Mouse (Mus musculus) monocyte, adult 5-6 weeks (primary cell): ENCODE data around the gene Ppp4r3a. TPM values are rescaled to one million over a fixed set of nuclear protein-coding genes. Genes with fewer than 3 reads are reported as not detected.
A peak's percentile ranks its signal among the peaks of the same experiment; 100 is the strongest.
"Not testable (repeated sequence)": the region's sequence is repeated elsewhere in the genome, so short reads cannot be mapped to it uniquely, and the experiment has no call there.

ENCODE experiments used
- ATAC-seq: fragments of 153-309, 156-312 bp; replicated peaks from 2 replicates; pipeline ENCODE4 v1.8.0; 2017; ENCODE audit warnings: mild to moderate bottlenecking; ENCODE audit not compliant: low TSS enrichment, insufficient number of reproducible peaks, severe bottlenecking, poor library complexity, low FRiP score
- total RNA-seq: library from RNA; stranded (forward); fragments of 200-1000, 200-491, 200-594 nt; gene quantifications from 3 replicates; pipeline ENCODE4 v1.2.3, GENCODE M21; 2017

Gene Ppp4r3a
- total RNA-seq, 1 experiment from 2014 or later = 215 TPM

DNA sequence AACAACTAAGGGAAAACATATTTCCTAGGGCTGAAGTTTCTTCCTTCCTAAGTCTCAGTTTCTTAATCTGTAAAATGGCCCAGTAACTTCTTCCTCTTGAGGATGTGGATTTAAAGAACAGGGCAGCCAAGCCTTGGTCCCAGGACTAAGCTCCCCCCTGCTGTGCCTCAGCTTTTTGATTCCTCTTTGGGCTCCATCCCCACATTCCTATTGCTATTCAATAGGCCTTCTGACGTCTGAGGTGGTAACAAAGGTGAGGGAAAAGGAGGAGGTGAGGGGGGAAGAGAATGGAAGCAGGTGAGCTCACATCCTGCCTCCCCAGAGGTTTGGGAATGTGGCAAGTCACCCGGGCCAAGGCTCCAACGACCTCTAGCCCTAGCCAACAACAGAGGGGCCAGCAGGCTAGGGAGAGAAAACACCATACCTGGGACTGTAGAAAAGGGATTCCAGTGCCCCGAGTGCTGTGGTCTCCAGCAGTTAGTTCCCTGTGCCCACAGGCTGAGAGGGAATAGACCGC is 67.0 kb downstream of the Ppp4r3a start:
- no peak for ATAC-seq

GRCm38 (mm10) chr12:101015926-101016325 is 67.6 kb downstream of the Ppp4r3a start:
- ATAC-seq = peak; percentile 38; the same call in 1 of the 2 replicates

DNA sequence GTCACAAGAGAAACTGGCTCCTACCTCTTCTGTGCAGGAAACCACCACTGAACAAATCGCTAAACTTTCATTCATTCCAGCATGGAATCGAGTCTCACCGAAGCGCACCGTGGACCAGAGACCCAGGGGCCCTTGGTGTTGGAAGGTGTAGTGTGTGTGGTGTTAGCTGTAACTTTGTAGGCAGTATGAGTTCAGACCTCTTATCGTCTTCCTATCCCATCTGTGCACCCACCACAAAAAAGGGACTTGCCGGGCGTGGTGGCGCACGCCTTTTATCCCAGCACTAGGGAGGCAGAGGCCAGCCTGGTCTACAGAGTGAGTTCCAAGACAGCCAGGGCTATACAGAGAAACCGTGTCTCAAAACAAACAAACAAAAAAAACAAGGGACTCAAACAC is 68.3 kb downstream of the Ppp4r3a start:
- no peak for ATAC-seq

DNA sequence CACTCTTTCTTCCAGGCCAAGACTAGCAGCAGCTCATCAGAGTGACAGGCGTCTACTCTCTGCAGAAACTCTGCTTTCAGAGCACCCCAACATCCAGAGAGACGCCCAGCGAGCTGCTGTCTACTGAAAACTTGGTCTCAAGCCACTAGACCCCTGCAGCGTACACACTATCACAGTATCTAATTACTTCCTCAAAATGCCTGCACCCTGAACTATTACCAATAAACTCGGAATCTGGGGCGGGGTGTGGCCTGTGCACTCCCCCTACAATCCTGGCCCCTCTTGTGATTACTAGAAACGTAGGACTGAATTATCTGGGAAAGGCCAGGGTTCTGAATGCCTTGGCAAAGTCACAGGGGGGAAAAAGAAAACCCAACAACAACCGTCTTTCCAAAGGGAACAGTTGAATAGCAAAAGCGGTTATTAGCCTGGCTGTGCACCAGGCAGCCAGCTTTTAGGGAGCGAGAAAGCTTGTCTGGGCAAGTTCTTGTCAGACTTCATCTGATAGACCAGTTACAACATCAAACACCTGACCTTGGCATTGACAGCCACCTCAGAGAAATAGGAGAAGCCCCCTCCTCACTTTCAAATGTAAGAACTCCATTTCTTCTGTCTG is 68.8 kb downstream of the Ppp4r3a start:
- ATAC-seq = no peak

DNA sequence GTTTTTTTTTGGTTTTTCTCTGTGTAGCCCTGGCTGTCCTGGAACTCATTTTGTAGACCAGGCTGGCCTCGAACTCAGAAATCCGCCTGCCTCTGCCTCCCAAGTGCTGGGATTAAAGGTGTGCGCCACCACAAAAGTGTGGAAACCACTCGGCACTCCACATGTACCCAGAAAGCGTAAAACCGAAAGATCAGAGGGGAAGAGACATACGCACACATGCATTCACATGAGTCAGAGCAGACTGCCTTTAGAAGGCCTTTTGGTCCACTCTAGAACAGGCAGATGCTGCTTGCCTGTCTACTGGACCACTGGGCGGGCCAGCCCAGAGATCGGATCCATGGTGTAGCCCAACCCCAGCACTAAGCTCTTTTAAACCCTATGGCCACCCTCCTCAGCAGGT is 69.8 kb downstream of the Ppp4r3a start:
- not testable (repeated sequence) for ATAC-seq

- no peak for ATAC-seq
Observed at GRCm38 (mm10) chr12:101013078-101013665, 70.3 kb downstream of the Ppp4r3a start.

DNA sequence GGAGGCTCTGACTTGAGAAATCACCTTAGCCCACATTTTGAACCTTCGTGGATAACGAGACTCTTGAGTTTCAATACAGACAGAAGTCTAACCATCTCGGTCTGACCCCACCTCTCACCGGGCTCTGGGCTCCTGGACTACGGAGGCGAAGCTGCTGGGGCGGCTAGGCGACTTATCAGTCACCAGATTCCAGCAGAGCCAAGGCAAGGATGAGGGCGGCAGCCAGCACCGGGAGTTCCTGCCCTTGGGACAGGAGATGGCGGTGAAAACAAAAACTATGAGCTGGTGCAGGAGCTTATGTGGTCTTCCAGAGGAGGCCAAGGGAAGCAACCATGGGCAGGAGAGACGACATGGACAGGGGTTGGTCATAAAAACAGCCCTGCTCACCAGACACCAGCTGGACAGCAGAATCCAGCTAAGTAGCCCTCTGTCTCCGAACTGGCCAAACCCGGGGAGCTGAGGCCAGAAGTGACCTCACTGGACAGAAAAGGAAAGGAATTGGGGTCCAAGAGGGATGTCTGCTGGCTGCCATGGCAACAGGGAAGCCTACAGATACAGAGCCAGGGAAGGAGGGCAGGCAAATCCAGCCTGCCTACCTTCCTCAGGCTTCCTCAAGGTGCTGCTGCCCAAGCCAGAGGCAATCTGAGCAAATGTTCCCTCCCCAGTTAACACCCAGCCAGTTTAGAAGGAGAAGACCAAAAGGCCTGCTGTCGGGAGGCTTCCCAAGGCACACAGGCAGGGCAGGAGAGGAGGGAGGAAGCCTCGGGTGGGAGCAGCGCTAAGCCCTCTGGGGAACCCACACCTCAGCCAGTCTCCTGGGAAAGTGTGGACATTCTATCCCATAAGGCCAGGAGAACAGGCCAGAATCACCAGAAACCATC is 71.1 kb downstream of the Ppp4r3a start:
- no peak for ATAC-seq

DNA sequence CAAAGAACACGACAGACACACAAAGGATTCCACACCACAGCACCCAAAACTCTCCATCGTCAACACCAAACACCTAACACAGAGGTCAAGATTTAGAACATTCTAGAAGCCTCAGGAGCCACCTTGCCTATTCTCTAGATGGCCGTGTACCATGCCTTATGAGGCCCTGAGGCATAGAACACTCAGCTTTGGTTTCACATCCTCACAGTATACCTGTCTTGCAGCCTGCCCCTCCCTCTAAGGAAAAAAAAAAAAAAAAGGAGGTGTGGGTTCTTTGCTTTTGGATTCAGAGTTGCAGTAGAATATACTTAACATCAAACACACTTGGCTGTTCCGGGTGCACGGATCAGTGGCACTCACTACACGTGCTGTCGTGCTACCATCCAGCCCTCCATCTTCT is 72.5 kb downstream of the Ppp4r3a start:
- no peak for ATAC-seq

- ATAC-seq = peak; percentile 33; the same call in 1 of the 2 replicates
Observed at GRCm38 (mm10) chr12:101010148-101010920, 73.2 kb downstream of the Ppp4r3a start.

DNA sequence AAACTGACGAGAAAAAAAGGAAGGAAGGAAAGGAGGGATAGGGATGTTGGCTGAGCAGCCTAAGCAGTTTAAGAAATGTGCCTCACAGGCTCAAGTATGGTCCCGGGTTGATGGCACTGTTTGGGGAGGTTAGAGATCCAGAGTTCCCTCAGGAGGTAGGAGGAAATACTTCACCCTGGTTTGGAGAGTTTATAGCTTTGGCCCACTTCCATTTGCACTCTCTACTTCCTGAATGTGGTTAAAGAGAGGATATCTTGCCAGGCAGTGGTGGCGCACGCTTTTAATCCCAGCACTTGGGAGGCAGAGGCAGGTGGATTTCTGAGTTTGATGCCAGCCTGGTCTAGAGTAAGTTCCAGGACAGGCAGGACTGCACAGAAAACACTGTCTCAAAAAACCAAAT is 74.3 kb downstream of the Ppp4r3a start:
- no peak for ATAC-seq

GRCm38 (mm10) chr12:101008648-101009047 is 74.9 kb downstream of the Ppp4r3a start:
- ATAC-seq = no peak

GRCm38 (mm10) chr12:101007968-101008481 is 75.5 kb downstream of the Ppp4r3a start:
- no peak for ATAC-seq

- no peak for ATAC-seq
Observed at GRCm38 (mm10) chr12:101007427-101007826, 76.1 kb downstream of the Ppp4r3a start.

- peak; percentile 89 for ATAC-seq
Observed at GRCm38 (mm10) chr12:101005665-101006420, 77.7 kb downstream of the Ppp4r3a start.

DNA sequence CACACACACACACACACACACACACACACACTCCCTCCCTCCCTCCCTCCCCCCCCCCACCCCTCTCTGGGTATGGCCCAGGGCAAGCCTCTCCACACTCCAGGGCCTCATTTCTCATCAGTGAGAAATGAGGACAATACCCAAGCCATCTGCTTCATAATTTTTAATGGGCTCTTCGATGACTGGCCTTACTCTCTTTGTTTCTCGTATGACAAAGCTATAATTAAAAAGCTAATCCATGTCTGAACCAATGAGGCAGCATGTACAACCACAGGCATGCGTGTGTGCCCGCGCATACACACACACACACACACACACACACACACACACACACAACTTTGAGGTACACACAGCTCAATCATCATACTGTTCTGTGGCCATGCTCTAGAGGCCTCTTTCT is 78.5 kb downstream of the Ppp4r3a start:
- no peak for ATAC-seq

- no peak for ATAC-seq
Observed at GRCm38 (mm10) chr12:101002801-101003513, 80.5 kb downstream of the Ppp4r3a start.
